Mouse (Mus musculus): Measurements from ENCODE around the gene Gypa. TPM values are rescaled to one million over a fixed set of nuclear protein-coding genes. Genes with fewer than 3 reads are reported as not detected.

Gene Gypa
- total RNA-seq (2021), result 0.27 TPM in 1 of 2 replicates, not detected in the other
- long read RNA-seq, partial matches to known transcripts, result 0 of 1 reads
- long read RNA-seq, other reads (novel, unspliced or antisense), result 0 of 1 reads

- DNase-seq, result no peak
These were observed at the start of gene Gypa for GRCm38 (mm10) chr8:80493523-80494345. Gene Gypa, plus strand, starts transcription at chr8:80493781.

- DNase-seq, result no peak
These were observed 49.0 kb upstream of the Gypa start for GRCm38 (mm10) chr8:80444534-80445072.

- DNase-seq, result no peak
These were observed 46.4 kb upstream of the Gypa start for GRCm38 (mm10) chr8:80447217-80447616.

GRCm38 (mm10) chr8:80451938-80452690, 41.5 kb upstream of the Gypa start:
- no peak for DNase-seq

- DNase-seq, result no peak
These were observed 30.1 kb upstream of the Gypa start for GRCm38 (mm10) chr8:80463450-80463917.

GRCm38 (mm10) chr8:80474971-80475370, 18.6 kb upstream of the Gypa start:
- DNase-seq, result no peak

- DNase-seq, result no peak
These were observed 15.4 kb upstream of the Gypa start for GRCm38 (mm10) chr8:80478156-80478555.

DNA sequence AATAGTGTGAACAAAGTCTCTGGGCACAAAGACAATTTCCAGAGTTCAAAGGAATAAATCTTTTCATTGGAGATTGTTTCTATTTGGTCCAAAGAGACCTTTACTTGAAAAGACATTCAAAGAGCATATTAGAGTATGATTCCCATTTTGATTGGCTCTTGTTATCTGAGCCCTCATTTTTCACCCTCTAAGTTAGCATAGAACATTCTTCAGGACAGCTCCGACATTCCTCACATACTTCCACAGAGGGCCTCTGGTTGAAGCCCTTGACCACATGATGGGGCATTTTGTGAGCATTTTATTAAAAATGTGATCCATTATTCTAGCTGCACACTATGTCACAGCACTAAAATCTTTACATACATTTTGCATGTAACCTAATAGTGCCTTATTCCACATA, 14.5 kb upstream of the Gypa start:
- no peak for DNase-seq

DNA sequence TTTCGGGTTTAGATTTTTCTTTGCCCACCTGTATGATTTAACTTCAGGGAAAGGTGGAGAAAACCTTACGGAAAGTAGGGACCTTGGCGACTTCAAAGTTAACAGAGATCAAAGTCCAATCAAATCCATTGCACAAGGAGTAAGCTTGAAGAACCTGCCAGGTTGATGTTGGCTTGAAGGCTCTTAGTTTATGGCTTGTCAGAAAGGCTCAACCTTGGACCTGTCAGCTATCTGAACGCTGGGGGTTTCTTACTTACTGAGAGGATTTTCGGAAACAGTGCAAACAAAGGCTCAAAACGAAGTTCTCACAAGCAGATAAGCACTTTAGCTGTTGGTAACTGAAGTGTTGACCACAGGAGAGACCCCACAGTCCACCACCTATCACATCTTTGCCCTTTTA, 11.4 kb upstream of the Gypa start:
- DNase-seq, result no peak

- DNase-seq, result peak; percentile 23
These were observed 10.5 kb upstream of the Gypa start for GRCm38 (mm10) chr8:80482822-80483774.

DNA sequence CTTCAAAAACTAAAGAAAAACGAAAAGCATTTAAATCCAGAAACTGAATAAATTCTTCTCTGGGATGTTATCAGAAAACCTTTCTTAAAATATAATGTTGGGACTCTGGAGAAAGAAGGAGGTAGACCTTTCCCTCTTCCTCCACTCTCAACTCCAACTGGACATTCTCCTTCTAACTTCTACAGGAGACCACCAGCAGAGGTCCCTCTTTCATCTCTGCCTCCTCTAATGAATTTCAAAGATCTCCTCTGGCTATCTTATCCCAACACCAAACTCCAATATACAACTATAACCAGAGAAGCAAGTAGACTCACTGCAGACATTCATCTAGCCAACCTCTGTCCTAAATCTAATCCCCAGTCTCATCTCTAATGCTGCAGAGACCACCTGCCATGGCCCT, 2.0 kb upstream of the Gypa start:
- DNase-seq, result no peak

DNA sequence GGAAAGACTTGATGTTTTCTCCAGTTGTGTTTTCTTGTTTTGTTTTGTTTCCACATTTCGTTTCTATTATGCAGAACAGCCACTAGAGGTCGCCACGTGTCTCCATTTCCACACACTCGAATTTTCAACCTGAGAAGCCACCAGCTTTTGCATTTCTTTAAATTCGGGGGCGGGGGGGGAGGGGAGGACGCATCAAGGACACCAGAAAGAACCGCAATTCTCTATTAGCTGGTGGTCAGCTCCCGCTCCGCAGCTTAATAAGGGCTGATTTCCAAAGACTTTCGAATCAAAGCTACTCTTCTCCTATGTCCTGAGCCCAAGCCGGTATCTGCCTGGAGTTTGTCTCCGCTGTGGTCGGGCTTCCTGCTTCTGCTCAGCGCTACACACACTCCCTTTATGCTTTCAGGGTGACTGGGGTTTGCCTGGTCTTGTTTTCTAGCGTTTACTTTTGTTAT, 567 bp upstream of the Gypa start:
- DNase-seq, result peak; percentile 39

DNA sequence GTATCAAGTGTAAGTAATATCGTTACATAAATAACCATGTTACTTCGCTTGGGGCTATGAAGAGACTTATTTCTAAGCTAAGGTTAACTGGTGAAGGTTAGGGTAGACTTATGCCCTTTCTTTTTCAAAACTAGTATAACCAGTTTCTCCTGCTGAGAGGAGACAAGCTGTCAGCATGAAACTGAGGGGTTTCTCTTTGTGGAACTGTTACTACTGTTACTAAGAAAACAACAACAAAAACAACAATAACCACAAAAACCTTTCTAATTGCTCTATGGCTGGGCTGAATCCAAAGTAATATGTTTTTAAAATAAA, 722 bp downstream of the Gypa start:
- DNase-seq, result no peak

DNA sequence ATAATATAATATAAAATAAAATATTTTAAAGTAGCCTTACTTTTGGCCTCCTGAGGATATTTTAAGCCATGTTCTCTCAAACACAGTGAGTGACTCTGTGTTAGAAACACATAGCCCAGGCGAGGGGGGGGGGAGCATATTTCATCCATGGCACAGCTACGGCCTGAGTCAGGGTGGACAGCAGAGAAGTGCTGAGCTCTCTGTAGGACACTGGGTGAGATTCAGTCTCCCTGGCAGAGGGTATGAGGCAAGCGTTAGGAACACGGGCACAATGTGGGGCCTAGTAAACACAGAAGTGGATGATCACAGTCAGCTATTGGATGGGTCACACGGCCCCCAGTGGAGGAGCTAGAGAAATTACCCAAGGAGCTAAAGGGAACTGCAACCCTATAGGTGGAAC, 1.2 kb downstream of the Gypa start:
- no peak for DNase-seq

- no peak for DNase-seq
These were observed 1.9 kb downstream of the Gypa start for GRCm38 (mm10) chr8:80495527-80495926.

GRCm38 (mm10) chr8:80497323-80497722, 3.7 kb downstream of the Gypa start:
- no peak for DNase-seq

GRCm38 (mm10) chr8:80500244-80500643, 6.7 kb downstream of the Gypa start:
- DNase-seq, result no peak

DNA sequence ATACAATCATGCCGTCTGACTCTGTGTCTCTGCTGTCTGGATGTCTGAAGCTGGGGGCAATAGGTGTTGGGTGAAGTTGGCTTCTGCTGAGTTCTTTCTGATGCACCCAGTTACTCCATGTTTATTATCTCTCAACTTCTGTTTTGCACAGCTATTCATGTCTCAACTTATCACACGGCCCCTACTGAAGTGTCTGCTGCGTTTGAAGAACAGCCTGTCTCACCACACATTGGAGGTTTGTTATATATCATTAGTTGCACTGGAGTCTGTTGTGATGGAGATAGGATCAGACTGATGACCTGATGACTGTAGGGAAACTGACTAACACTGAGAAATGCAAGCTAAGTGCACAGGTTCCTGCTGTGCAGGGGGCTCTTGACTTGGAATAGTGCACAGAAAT, 7.2 kb downstream of the Gypa start:
- no peak for DNase-seq

GRCm38 (mm10) chr8:80501283-80501682, 7.7 kb downstream of the Gypa start:
- DNase-seq, result no peak

- DNase-seq, result no peak
These were observed 33.1 kb downstream of the Gypa start for GRCm38 (mm10) chr8:80526382-80527355.

DNA sequence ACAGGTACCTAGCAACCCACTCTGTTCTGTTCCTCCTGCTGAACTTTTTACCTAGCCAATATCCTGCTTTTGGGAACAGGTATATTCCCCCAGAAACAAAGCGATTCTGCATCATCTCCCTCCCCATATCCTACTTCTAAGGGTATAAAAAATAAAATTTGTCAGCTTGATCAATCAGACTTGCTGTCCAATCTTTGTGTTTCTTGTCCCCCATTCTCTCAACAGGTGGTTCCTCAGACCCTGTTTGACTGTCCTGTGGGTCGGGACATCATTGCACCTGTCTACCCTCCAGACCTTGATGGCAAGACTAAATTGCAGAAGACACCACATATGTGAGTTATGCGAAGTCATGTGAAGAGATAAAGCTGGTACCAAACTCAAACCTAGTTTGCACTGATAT, 48.3 kb downstream of the Gypa start:
- DNase-seq, result no peak

Measured in adrenal gland, postnatal 25 days (tissue).